Mouse (Mus musculus) subcutaneous adipose tissue, adult 2 months (tissue): Measurements from ENCODE around the gene Akap17b. TPM values are rescaled to one million over a fixed set of nuclear protein-coding genes. Genes with fewer than 3 reads are reported as not detected.

Experiments used
- polyA plus RNA-seq: library from polyadenylated mRNA; depleted of rRNA; stranded (reverse); fragments of >200 nt; gene quantifications from 2 replicates; pipeline ENCODE4 v1.2.3, GENCODE M21; 2012; ENCODE audit warnings: low replicate concordance; rRNA removed

The Akap17b gene
- polyA plus RNA-seq: 0.85 and 0.91 TPM in 2 replicates

GRCm38 (mm10) chrX:36644657-36645551 is at the start of gene Akap17b:
TSS of gene Akap17b (minus strand) at chrX:36645395.

GRCm38 (mm10) chrX:36597707-36598389 is 47.3 kb downstream of the Akap17b start, which contains the start of gene Pgrmc1:
TSS of gene Pgrmc1 (plus strand) at chrX:36598206.

Other genes with a start within 250 kb of the Akap17b start
- not detected in 2 replicates for gene Gm6268, start 244.1 kb downstream of the Akap17b start, polyA plus RNA-seq
- not detected in 2 replicates for gene Gm14569, start 153.6 kb downstream of the Akap17b start, polyA plus RNA-seq
- gene Pgrmc1, start 47.2 kb downstream of the Akap17b start, polyA plus RNA-seq: 93.2 and 104 TPM in 2 replicates
- gene Slc25a43, start 98.3 kb upstream of the Akap17b start, polyA plus RNA-seq: 0.69 and 3.2 TPM in 2 replicates
- 641 and 719 TPM in 2 replicates for gene Slc25a5, start 150.3 kb upstream of the Akap17b start, polyA plus RNA-seq
- gene Ube2a, start 228.5 kb upstream of the Akap17b start, polyA plus RNA-seq: 27.0 and 33.6 TPM in 2 replicates
- gene C330007P06Rik, start 228.7 kb upstream of the Akap17b start, polyA plus RNA-seq: 17.2 and 33.3 TPM in 2 replicates